Mouse (Mus musculus): ENCODE measurements around the gene Ulk4. TPM values are rescaled to one million over a fixed set of nuclear protein-coding genes. Genes with fewer than 3 reads are reported as not detected.

Ulk4 gene
- total RNA-seq, 2 experiments from 2014 or later = 7.7 to 9.6 TPM

GRCm38 (mm10) chr9:121257106-121257505, 19.9 kb downstream of the Ulk4 start:
- DNase-seq (ENCODE audit: low spot score in 2 of 2) = no peak

DNA sequence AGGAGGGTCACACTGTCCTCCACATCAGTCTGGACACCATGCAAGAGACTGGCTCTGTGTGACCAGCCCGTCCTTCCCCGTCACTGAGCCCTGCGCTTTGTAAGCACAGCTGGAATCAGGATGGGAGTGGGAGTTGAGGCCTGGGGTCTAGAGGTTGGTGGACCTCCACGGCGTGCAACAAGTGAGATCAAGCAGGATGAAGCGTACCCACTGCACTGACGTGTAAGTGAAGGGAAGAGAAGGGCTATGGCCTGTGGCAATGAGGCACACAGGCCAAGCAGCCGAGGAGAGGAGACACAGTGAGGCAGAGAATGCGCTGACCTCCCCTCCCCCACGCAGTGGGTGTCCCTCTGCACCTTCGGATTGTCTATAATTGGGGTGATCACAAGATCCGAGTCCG, 22.2 kb downstream of the Ulk4 start:
- DNase-seq (ENCODE audit: low spot score in 2 of 2) = no peak

- DNase-seq (ENCODE audit: low spot score in 2 of 2) = no peak
Observed at GRCm38 (mm10) chr9:121253983-121254382, 23.0 kb downstream of the Ulk4 start.

GRCm38 (mm10) chr9:121250854-121251253, 26.1 kb downstream of the Ulk4 start:
- DNase-seq (ENCODE audit: low spot score in 2 of 2) = peak in 1 of 2 experiments; percentile 8

- no peak for DNase-seq (ENCODE audit: low spot score in 2 of 2)
Observed at GRCm38 (mm10) chr9:121249805-121250204, 27.2 kb downstream of the Ulk4 start.

GRCm38 (mm10) chr9:121247956-121248775, 28.8 kb downstream of the Ulk4 start:
- peak; percentile 90 for DNase-seq (ENCODE audit: low spot score in 2 of 2)

DNA sequence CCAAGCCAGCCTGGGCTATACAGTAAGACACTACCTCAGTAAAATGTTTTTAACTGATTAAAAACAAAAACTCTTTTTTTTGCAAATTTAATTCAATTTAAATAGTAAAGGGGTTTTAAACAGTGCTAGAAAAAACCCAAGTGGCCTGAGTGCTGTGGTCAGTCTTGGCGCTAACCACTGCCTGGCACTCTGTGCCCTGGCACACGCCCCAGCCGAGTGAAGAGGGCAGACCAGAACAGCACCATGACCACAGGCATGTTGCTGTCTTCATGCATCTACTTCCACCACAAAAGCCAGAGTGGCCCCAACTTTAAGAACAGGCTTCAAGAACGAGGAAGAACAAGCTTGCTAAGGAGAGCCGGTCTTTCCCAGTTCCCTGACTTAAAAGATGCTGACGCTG, 29.9 kb downstream of the Ulk4 start:
- no peak for DNase-seq (ENCODE audit: low spot score in 2 of 2)

DNA sequence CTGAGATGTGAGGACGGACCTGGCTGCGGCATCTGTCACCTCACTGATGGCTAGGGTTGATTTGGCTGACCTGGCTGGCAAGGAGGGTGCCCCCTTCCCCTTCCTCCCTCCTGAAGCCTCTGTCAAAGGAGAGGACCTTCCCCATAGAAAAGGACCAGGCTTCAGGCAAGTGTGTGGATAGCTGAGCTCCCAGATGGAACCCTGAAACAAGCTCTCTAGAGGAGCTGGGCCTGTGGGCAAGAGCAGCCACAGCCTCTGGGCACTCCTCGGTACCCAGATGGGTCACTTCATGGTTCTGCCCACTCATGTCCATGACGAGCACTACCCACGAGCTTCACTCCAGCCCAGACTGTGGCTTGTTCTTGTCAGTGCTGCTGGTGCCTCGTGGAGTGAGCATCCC, 34.7 kb downstream of the Ulk4 start:
- DNase-seq (ENCODE audit: low spot score in 2 of 2) = no peak

- DNase-seq (ENCODE audit: low spot score in 2 of 2) = no peak
Observed at GRCm38 (mm10) chr9:121241806-121242205, 35.2 kb downstream of the Ulk4 start.

DNA sequence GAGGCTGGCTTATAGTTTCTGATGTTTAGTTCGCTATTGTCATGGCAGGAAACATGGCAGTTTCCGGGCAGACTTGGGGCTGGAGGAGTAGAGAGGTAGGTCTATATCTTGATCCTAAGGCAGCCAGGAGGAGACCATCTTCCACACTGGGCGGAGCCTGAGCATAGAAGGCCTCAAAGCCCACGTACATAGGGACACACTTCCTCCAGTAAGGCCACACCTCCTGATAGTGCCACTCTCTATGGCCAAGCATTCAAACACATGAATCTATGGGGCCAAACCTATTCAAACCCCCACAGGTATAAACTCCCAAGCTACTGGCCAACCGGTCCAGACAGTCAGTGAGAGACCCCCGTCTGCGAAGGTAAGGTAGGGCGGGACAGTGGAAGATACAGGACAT, 35.6 kb downstream of the Ulk4 start:
- DNase-seq (ENCODE audit: low spot score in 2 of 2) = no peak

DNA sequence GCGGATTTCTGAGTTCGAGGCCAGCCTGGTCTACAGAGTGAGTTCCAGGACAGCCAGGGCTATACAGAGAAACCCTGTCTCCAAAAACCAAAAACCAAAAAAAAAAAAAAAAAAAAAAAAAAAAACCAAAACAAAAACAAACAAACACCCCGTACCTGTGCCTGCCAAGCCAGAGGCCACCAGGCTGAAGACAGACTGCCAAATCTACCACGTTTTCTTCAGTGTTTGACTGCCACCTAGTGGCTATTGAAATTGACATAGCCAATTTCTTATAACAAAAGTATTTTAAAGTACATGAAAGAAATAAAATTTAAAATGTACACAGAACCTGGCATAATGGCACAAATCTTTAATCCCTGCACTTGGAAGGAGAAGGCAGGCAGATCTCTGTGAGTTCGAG, 36.8 kb downstream of the Ulk4 start:
- DNase-seq (ENCODE audit: low spot score in 2 of 2) = peak; percentile 45 to 47

- no peak for DNase-seq (ENCODE audit: low spot score in 2 of 2)
Observed at GRCm38 (mm10) chr9:121239571-121239970, 37.4 kb downstream of the Ulk4 start.

DNA sequence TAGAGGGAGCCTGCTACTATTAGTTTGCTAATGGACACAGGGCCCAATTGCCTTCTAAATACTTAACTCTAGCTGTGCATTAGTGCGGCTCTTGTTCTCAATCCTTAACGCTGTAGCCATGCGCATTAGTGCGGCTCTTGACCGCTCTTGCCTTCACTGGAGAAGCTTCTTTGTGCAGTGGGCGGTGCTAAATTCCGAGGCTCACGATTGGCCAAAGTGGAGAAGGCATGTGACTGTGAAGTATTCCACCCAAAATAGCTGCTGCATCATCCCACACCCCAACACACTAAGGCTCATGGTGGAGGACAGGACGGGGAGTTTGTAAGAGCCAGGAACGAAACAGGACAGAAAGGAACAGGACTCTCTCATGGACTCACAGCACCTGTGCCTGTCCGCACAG, 58.4 kb downstream of the Ulk4 start:
- no peak for DNase-seq (ENCODE audit: low spot score in 2 of 2)

GRCm38 (mm10) chr9:121218230-121218629, 58.8 kb downstream of the Ulk4 start:
- no peak for DNase-seq (ENCODE audit: low spot score in 2 of 2)

DNA sequence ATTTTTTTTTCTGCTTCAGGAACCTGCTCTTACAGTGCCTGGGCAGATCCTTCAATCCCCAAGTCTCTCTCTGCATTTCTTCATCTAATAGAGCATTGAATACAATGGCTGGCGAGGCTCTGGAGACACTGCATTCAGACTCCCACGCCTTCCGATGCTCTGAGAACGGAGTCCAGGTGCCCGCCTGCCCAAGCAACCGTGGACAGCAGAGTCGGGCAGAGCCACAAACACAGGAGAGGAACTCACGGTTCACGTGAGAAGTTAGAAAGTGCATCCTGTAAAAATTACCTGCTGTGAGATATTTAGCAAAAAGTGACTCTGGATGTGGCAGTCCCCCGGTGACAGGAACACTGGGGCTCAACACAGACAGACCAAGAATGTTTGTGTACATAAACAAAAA, 59.3 kb downstream of the Ulk4 start:
- DNase-seq (ENCODE audit: low spot score in 2 of 2) = no peak

DNA sequence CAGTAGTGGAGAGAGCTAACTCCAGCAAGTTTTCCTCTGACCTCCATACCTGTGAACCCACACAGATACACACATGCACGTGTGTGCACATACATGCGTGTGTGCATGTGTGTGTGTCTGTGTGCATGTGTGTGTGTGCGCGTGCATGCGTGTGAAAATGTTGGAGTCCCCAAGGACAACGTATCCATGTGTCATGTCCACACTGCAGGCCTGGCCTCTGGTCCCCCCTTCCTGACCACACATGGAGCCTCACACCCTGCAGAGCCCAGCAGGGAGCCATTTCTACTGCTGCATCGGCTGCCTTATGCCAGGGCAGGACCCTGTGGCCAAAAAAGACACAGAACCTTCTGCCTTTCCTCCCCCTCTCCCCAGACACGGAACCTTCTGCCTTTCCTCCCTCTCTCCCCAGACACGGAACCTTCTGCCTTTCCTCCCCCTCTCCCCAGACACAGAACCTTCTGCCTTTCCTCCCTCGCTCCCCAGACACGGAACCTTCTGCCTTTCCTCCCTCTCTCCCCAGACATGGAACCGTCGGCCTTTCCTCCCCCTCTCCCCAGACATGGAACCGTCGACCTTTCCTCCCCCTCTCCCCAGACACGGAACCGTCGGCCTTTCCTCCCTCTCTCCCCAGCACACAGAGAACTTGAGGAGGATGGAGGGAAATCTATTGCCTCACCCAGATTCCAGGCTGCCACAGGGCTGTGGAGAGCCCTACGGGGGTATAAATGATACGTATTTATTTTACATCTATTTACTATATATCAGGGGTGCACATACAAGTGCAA, 60.3 kb downstream of the Ulk4 start:
- no peak for DNase-seq (ENCODE audit: low spot score in 2 of 2)

DNA sequence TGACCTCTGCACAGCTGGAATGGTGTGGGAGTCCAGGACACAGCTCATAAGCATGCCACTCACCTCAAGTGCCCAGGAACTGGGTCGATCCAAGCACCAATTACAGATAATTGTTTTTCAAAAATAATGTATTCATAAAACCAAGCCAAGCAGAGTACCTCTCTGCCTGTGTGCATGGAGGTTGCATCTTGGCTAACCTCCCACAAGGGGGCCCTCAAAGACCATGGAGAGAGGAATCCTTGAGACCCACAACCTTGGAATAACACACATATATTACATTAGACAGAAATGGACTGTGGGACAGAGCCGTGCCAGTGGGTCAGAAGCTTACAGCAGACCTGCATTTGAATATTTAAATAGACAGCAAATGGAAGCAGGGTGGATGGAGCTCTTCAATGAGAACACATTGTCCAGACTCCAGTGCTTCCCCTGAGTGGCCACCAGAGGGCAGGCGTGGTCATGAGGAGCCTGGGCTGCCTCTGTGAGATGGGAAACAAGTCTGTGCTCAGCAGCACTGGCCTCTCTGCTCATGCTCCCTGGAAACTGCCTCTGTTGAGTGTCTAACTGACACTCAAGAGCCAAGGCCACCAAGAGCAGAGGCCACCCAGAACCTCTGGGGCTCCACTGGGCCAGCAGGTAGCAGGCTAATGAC, 61.5 kb downstream of the Ulk4 start:
- peak; percentile 76 to 83 for DNase-seq (ENCODE audit: low spot score in 2 of 2)

DNA sequence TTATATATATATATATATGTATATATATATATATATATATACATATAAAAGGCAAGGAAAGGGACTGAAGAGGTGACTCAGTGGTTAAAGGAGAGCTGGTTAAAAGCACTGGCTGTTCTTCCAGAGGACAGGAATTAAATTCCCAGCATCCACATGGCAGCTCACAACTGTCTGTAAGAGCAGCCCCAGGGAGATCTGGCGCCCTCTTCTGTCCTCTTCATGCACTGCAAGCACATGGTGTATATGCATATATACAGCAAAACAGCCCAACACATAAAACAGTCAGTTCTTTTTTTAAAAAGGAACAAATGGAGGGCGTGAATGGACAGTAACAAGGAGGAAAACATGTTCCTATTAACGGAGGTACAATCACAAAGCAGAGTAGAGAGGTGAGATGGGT, 64.7 kb downstream of the Ulk4 start:
- no peak for DNase-seq (ENCODE audit: low spot score in 2 of 2)

DNA sequence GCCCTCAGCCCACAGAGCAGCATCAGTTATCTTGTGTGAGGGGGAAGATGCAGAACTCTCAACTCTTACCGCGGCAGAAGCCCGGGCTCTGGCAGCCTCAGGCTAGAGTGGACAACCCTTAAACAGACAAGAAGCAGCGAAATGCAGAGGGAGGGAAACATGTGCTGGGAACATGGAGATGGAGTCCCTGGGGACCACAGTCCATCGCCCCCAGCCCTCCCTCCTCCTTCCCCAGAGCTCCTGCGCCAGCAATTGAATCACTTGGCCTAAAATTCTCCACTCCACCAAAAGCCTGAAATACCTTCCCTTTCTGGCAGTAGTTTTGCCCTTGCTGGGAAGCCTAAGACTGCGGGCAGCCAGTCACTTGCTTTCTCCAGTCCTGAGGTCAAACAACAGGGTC, 72.0 kb downstream of the Ulk4 start:
- DNase-seq (ENCODE audit: low spot score in 2 of 2) = no peak

- DNase-seq (ENCODE audit: low spot score in 2 of 2) = no peak
Observed at GRCm38 (mm10) chr9:121204149-121204800, 72.7 kb downstream of the Ulk4 start.

GRCm38 (mm10) chr9:121203686-121204085, 73.3 kb downstream of the Ulk4 start:
- no peak for DNase-seq (ENCODE audit: low spot score in 2 of 2)
